Mouse (Mus musculus) testis, adult 2 months (tissue): Measurements from ENCODE around the gene Upk3a. TPM values are rescaled to one million over a fixed set of nuclear protein-coding genes. Genes with fewer than 3 reads are reported as not detected.

ENCODE experiments used
- H3K27ac ChIP-seq: fragments of 200-500 bp; 2 replicates; pipeline ENCODE4 v1.5.1; 2012; ENCODE audit warnings: low read depth, low read length; ENCODE audit not compliant: control insufficient read depth, insufficient read depth
- H3K27me3 ChIP-seq: fragments of 200-500 bp; 2 replicates; pipeline ENCODE4 v1.6.1; 2012; ENCODE audit warnings: mild to moderate bottlenecking, low read length, moderate library complexity; ENCODE audit not compliant: control insufficient read depth, insufficient read depth
- H3K36me3 ChIP-seq: fragments of 200-500 bp; 2 replicates; pipeline ENCODE4 v1.6.1; 2012; ENCODE audit warnings: mild to moderate bottlenecking, low read length; ENCODE audit not compliant: control insufficient read depth, insufficient read depth
- H3K4me1 ChIP-seq: fragments of 200-500 bp; 2 replicates; pipeline ENCODE4 v1.6.1; 2012; ENCODE audit warnings: low read length; ENCODE audit not compliant: control insufficient read depth, insufficient read depth
- H3K4me3 ChIP-seq: fragments of 200-500 bp; 2 replicates; pipeline ENCODE4 v1.5.1; 2012; ENCODE audit warnings: low read depth, mild to moderate bottlenecking, low read length, moderate library complexity, mixed read lengths; ENCODE audit not compliant: control insufficient read depth
- CTCF ChIP-seq: fragments of 200-500 bp; IDR thresholded peaks from 2 replicates; pipeline ENCODE4 v1.5.1; 2012; ENCODE audit warnings: low read depth, mild to moderate bottlenecking, inconsistent platforms, low read length, moderate library complexity; ENCODE audit not compliant: control insufficient read depth, insufficient read depth, insufficient replicate concordance
- POLR2A ChIP-seq: fragments of 200-500 bp; IDR thresholded peaks from 2 replicates; pipeline ENCODE4 v1.6.1; 2012; ENCODE audit warnings: low read depth, mild to moderate bottlenecking, inconsistent platforms, low read length, moderate library complexity; ENCODE audit not compliant: control insufficient read depth
- polyA plus RNA-seq: library from polyadenylated mRNA; depleted of rRNA; stranded (reverse); fragments of >200 nt; gene quantifications from 2 replicates; pipeline ENCODE4 v1.2.3, GENCODE M21; 2012

Gene Upk3a
- polyA plus RNA-seq, 1 experiment, result 1.1 TPM

GRCm38 (mm10) chr15:84989771-84990170 is 27.2 kb upstream of the Upk3a start:
- Histone ChIP-seq H3K4me1 (peaks cover 5% of the 10 kb centered on the region), H3K4me3 (no peak overlapping the region), H3K27me3 (peaks cover 2% of the 10 kb centered on the region), H3K27ac (no peak overlapping the region), H3K36me3 (no peaks in the 10 kb centered on the region)
- TF ChIP-seq POLR2A (no peak), CTCF (no peak)

DNA sequence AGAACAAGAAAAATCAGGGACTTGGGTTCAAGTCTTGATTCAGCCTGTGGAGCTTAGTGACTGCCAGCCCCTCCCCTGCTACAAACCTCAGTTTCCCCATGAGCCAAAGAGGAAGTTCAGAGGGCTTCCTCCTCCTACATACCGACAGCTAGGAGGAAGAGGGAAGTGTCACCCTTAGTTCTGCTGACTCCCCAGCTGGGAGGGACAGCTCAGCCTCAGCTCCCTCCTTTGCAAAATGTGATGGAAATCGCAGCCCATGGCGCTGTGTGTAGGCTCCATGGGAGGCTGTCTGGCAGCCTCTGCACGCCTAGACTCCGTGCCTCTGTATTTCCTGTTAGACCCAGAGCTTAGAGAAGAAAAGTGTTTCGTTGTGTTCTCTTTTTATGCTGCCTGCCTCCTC is 22.4 kb upstream of the Upk3a start:
- H3K27me3 ChIP-seq, result no peaks in the 10 kb centered on the region
- no peak overlapping the region for H3K4me3 ChIP-seq
- TF ChIP-seq POLR2A (no peak), CTCF (no peak)
- no peak overlapping the region for H3K27ac ChIP-seq
- H3K4me1 ChIP-seq, result no peaks in the 10 kb centered on the region
- no peaks in the 10 kb centered on the region for H3K36me3 ChIP-seq

- H3K4me1 ChIP-seq, result peaks cover 2% of the 10 kb centered on the region
- TF ChIP-seq CTCF (no peak), POLR2A (no peak)
- no peak overlapping the region for H3K27ac ChIP-seq
- no peaks in the 10 kb centered on the region for H3K36me3 ChIP-seq
- no peaks in the 10 kb centered on the region for H3K27me3 ChIP-seq
- H3K4me3 ChIP-seq, result no peak overlapping the region
Observed at GRCm38 (mm10) chr15:84995041-84995440, 21.9 kb upstream of the Upk3a start.

DNA sequence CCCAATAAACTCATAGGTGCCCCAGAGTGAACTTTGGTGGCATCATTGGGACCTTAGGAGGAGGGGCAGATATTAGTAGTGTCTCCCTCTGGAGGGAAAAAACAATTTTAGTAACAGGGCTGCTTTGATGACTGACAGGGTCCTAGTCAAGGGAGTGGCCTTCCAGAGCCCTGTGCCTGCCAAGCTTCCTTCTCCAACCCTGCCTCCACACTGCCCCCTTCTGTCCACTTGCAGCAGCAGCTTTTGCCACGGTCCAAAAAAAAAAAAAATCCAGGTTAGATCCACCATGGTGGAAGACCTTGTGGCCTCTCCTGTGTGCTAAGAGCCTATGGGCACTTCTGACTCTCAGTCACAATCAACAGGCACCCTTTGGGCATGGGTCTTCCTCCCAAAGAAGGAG is 21.0 kb upstream of the Upk3a start:
- Histone ChIP-seq H3K4me3 (no peak overlapping the region), H3K27ac (no peak overlapping the region), H3K27me3 (no peaks in the 10 kb centered on the region), H3K36me3 (no peaks in the 10 kb centered on the region), H3K4me1 (peaks cover 10% of the 10 kb centered on the region)
- TF ChIP-seq POLR2A, result no peak
- TF ChIP-seq CTCF, result peak; percentile 68; the same call in 1 of the 2 replicates

DNA sequence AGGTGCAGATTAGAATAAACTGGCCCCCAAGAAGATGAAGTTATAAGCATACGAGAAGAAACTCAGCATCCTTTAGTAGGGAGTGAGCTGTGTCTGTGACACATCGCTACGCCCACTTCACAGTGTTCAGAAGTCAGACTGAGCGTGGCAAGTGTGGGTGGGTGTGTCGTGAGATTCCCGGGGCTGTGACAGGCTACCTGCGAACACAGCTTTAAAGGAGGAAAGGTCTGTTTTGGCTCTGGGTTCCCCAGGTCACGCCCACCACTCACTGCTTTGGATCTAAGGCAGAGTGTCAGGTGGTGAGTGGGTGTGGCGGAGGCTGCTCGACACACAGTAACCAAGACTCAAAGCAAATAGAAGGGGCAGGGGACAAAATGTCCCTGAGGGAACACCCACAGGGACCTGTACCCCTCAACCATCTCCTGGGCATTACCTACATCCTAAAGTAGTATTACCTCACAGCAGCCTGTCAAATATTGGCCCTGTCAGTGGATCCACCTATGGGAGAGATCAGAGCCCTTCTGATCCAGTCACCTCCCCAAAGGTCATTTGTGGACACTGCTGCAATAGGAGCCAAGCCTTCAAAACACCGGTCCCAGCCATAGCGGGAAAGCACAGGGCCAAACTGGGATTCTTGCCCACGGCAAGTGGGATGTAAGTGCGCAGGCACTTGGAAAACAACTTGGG is 19.0 kb upstream of the Upk3a start:
- no peak overlapping the region for H3K4me3 ChIP-seq
- TF ChIP-seq POLR2A, result no peak
- TF ChIP-seq CTCF, result no peak
- H3K4me1 ChIP-seq, result peaks cover 15% of the 10 kb centered on the region
- no peaks in the 10 kb centered on the region for H3K36me3 ChIP-seq
- no peaks in the 10 kb centered on the region for H3K27me3 ChIP-seq
- no peak overlapping the region for H3K27ac ChIP-seq

DNA sequence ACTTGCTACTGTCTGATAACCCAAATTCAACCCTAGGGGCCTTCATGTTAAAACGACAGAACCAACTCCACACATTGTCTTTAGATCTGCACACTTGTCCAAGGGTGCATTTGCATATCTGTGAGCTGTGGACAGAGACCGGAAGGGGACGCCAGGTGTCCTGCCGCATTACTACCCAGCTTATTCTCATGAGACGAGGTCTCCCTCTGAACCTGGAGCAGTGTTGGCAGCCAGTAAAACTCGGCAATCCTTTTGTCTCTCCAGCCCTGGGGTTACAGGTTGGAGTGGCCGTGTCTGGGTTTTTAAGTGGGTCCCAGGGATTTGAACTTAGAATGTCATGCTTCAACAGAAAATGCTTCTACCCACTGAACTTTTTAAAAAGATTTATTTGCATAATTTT is 17.0 kb upstream of the Upk3a start:
- peaks cover 15% of the 10 kb centered on the region for H3K4me1 ChIP-seq
- H3K27ac ChIP-seq, result no peak overlapping the region
- H3K27me3 ChIP-seq, result no peaks in the 10 kb centered on the region
- no peak for TF ChIP-seq CTCF
- TF ChIP-seq POLR2A, result no peak
- H3K36me3 ChIP-seq, result no peaks in the 10 kb centered on the region
- H3K4me3 ChIP-seq, result no peak overlapping the region

GRCm38 (mm10) chr15:85000984-85001982 is 15.7 kb upstream of the Upk3a start:
- Histone ChIP-seq H3K27me3 (no peaks in the 10 kb centered on the region), H3K4me1 (peaks cover 15% of the 10 kb centered on the region), H3K36me3 (no peaks in the 10 kb centered on the region), H3K27ac (no peak overlapping the region), H3K4me3 (no peak overlapping the region)
- TF ChIP-seq CTCF (peak; percentile 83), POLR2A (no peak)
